8 mouse cellular contexts compared by ENCODE assay signal in the genomic region with DNA sequence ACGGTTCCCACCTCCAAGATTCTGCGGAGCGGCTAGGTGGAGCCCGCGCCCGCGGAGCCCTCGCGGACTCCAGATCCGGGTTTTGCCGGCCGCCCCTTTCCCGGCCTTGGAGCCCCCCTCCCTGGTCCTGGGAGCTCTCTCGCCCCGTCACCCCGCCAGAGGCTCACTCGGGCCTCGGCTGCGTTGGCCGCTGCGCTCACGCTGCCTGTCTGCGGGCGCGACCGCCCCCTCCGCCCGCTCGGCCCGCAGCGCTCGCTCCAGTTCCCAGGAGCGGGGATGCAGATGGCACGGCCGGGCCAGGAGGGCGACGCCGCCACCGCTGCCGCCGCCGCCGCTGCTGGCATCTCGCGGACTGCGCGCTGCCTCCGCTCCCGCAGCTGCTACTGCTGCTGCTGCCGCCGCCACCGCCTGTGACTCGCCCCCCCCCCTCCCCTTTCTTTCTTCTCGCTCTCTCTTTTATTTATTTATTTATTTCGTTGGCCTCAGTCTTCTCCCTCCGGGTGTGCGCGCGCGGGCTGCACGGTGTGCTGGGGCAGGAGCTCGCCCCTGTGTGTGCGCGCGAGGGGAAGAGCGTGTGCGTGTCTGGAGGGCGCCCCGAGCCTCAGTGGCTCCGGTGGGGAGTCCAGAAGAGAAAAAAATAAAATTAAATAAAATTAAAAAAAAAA. TPM values are rescaled to one million over a fixed set of nuclear protein-coding genes. Genes with fewer than 3 reads are reported as not detected.
A peak's percentile ranks its signal among the peaks of the same experiment; 100 is the strongest.
DNase-seq lines count a peak whose midpoint lies in the region; ATAC-seq lines count a peak whose summit lies in the region.

Adgrl3 (plus strand) TSS at position 549 of the 665 bp plus-strand sequence.

- H3K36me3 ChIP-seq in forebrain, embryonic 11.5 days (ENCODE audit: control insufficient read depth, insufficient read depth, low read length), result no peaks in the 10 kb centered on the region
- no peaks in the 10 kb centered on the region for H3K36me3 ChIP-seq in heart, embryonic 14.5 days (ENCODE audit: control insufficient read depth, insufficient read depth, low read length)
- no peaks in the 10 kb centered on the region for H3K36me3 ChIP-seq in liver, embryonic 13.5 days
- H3K36me3 ChIP-seq in neural tube, embryonic 12.5 days, result no peaks in the 10 kb centered on the region

- peak within 1 kb of the TSS; percentile 85 for H3K4me2 ChIP-seq in forebrain, embryonic 11.5 days (ENCODE audit: low read depth, low read length, severe bottlenecking)
- peak within 1 kb of the TSS; percentile 79 for H3K4me2 ChIP-seq in heart, embryonic 14.5 days (ENCODE audit: low read length)
- peak within 1 kb of the TSS; percentile 65 for H3K4me2 ChIP-seq in liver, embryonic 13.5 days
- peak within 1 kb of the TSS; percentile 96 for H3K4me2 ChIP-seq in neural tube, embryonic 12.5 days (replicated peaks)

- H3K9ac ChIP-seq in forebrain, embryonic 11.5 days (ENCODE audit: low read length), result peak within 1 kb of the TSS; percentile 78
- H3K9ac ChIP-seq in heart, embryonic 14.5 days (ENCODE audit: low read length), result peak within 1 kb of the TSS; percentile 80
- H3K9ac ChIP-seq in liver, embryonic 13.5 days, result no peak within 1 kb of the TSS
- H3K9ac ChIP-seq in neural tube, embryonic 12.5 days, result peak within 1 kb of the TSS; percentile 95

- peaks cover 8% of the 10 kb centered on the region; the same call in 1 of the 2 replicates for H3K4me1 ChIP-seq in forebrain, embryonic 11.5 days (replicated peaks; ENCODE audit: control insufficient read depth, insufficient read depth, low read length)
- peaks cover 7 to 11% of the 10 kb centered on the region in 2 experiments; a peak in 3 of 4 replicates for H3K4me1 ChIP-seq in heart, embryonic 14.5 days (ENCODE audit: control insufficient read depth in 2 of 2, insufficient read depth in 2 of 2, low read length in 2 of 2)
- no peaks in the 10 kb centered on the region for H3K4me1 ChIP-seq in liver, embryonic 13.5 days (replicated peaks)
- H3K4me1 ChIP-seq in neural tube, embryonic 12.5 days, result peaks cover 15% of the 10 kb centered on the region

- ATAC-seq in forebrain, embryonic 11.5 days (replicated peaks; ENCODE audit: low FRiP score), result peak; percentile 91
- peak; percentile 90 for ATAC-seq in heart, embryonic 14.5 days (ENCODE audit: insufficient number of reproducible peaks, insufficient read depth, low FRiP score, low read depth)
- no peak for ATAC-seq in liver, embryonic 13.5 days (ENCODE audit: low read depth)
- peak; percentile 87 for ATAC-seq in neural tube, embryonic 12.5 days (ENCODE audit: low FRiP score, low read depth)

- H3K9me3 ChIP-seq in forebrain, embryonic 11.5 days (ENCODE audit: control insufficient read depth, low read length), result no peaks in the 10 kb centered on the region
- H3K9me3 ChIP-seq in heart, embryonic 14.5 days (ENCODE audit: control insufficient read depth, low read length), result no peaks in the 10 kb centered on the region
- no peaks in the 10 kb centered on the region for H3K9me3 ChIP-seq in liver, embryonic 13.5 days (replicated peaks)
- no peaks in the 10 kb centered on the region for H3K9me3 ChIP-seq in neural tube, embryonic 12.5 days

- H3K27me3 ChIP-seq in forebrain, embryonic 11.5 days (ENCODE audit: control insufficient read depth, insufficient read depth, low read length), result peaks cover 18% of the 10 kb centered on the region
- no peaks in the 10 kb centered on the region for H3K27me3 ChIP-seq in heart, embryonic 14.5 days (ENCODE audit: control insufficient read depth, insufficient read depth, low read length)
- H3K27me3 ChIP-seq in liver, embryonic 13.5 days, result peaks cover 63% of the 10 kb centered on the region
- H3K27me3 ChIP-seq in neural tube, embryonic 12.5 days (replicated peaks), result no peaks in the 10 kb centered on the region

- H3K4me3 ChIP-seq in forebrain, embryonic 11.5 days (ENCODE audit: low read depth, low read length), result peak within 1 kb of the TSS; percentile 67
- H3K4me3 ChIP-seq in heart, embryonic 14.5 days (ENCODE audit: control insufficient read depth in 1 of 2, insufficient read depth in 1 of 2, low read depth in 1 of 2, low read length in 2 of 2), result peak within 1 kb of the TSS; percentile 76 to 91
- peak within 1 kb of the TSS; percentile 53 for H3K4me3 ChIP-seq in liver, embryonic 13.5 days (replicated peaks)
- H3K4me3 ChIP-seq in neural tube, embryonic 12.5 days, result peak within 1 kb of the TSS; percentile 82

- WGBS in forebrain, embryonic 11.5 days, result under 1% methylated on average over 54 of the region's 70 CpGs
- under 1% methylated on average over 59 of the region's 70 CpGs for WGBS in heart, embryonic 14.5 days
- 0% methylated on average over 53 of the region's 70 CpGs for WGBS in liver, embryonic 13.5 days (ENCODE audit: insufficient replicate concordance)
- WGBS in neural tube, embryonic 12.5 days, result under 1% methylated on average over 51 of the region's 70 CpGs

- peak; percentile 23 for DNase-seq in thymus, postnatal 4 days
- no peak for DNase-seq in thymus, postnatal 25 days
- DNase-seq in forebrain, embryonic 11.5 days (ENCODE audit: low spot score), result peak; percentile 94
- DNase-seq in kidney, postnatal 25 days, result peak; percentile 30 to 60
- DNase-seq in liver, embryonic 13.5 days, result no peak
- DNase-seq in urinary bladder, postnatal 36 days (ENCODE audit: low spot score in 2 of 2), result peak; percentile 11 to 31

- peak within 1 kb of the TSS; percentile 90 for H3K27ac ChIP-seq in forebrain, embryonic 11.5 days (ENCODE audit: low read depth, low read length)
- peak within 1 kb of the TSS; percentile 71 to 80 for H3K27ac ChIP-seq in heart, embryonic 14.5 days (replicated peaks in 1 of 2; ENCODE audit: control insufficient read depth in 1 of 2, insufficient read depth in 1 of 2, low read depth in 2 of 2, low read length in 2 of 2)
- no peak within 1 kb of the TSS; the same call in 1 of the 2 replicates for H3K27ac ChIP-seq in liver, embryonic 13.5 days
- peak within 1 kb of the TSS; percentile 98 for H3K27ac ChIP-seq in neural tube, embryonic 12.5 days

RNA-seq across cellular contexts. Expression of gene Adgrl3, which starts in this region (rescaled TPM):
- 17.6 and 19.4 TPM in 2 replicates for polyA plus RNA-seq in forebrain, embryonic 11.5 days (2014; fragmentation: Nextera tagmentation; extraction: Ambion mirVana)
- 8.0 and 8.5 TPM in 2 replicates for polyA plus RNA-seq in heart, embryonic 14.5 days (2014; fragmentation: Nextera tagmentation; extraction: Ambion mirVana)
- polyA plus RNA-seq in liver, embryonic 13.5 days (2015; fragmentation: Nextera tagmentation; extraction: Ambion mirVana), result 1.9 and 2.0 TPM in 2 replicates
- polyA plus RNA-seq in neural tube, embryonic 12.5 days (2016; fragmentation: Nextera tagmentation; extraction: Ambion mirVana), result 38.2 and 40.0 TPM in 2 replicates

Comparison
In these comparisons a context has a peak if more than half of its experiments do, and no peak if none do; other contexts are left out.
1. DNase-seq: peak in thymus, postnatal 4 days (single experiment), forebrain, embryonic 11.5 days (single experiment), kidney, postnatal 25 days (2 of 2) and urinary bladder, postnatal 36 days (2 of 2); none in thymus, postnatal 25 days (single experiment) and liver, embryonic 13.5 days (single experiment).
2. Peak in every context shown above with its lines, with median percentiles within 50 percentile points of each other: H3K4me2 ChIP-seq and H3K4me3 ChIP-seq.